Mouse (Mus musculus): ENCODE data around the gene Ube2g1.

GRCm38 (mm10) chr11:72686697-72687096 is 79.6 kb downstream of the Ube2g1 start:
- TF ChIP-seq POLR2A (IDR thresholded peaks at IDR 0.05; ENCODE audit: borderline replicate concordance, extremely low read depth, low read depth, low read length) = no peak
- no peak for TF ChIP-seq CTCF (IDR thresholded peaks at IDR 0.05; ENCODE audit: insufficient read depth, low read length)

Measured in lung, adult 2 months (tissue).